Mouse (Mus musculus): ENCODE results near the gene Usb1. TPM values are rescaled to one million over a fixed set of nuclear protein-coding genes. Genes with fewer than 3 reads are reported as not detected.

The Usb1 gene
- polyA plus RNA-seq, 1 experiment from 2014 or later = 35.7 TPM

GRCm38 (mm10) chr8:95348811-95349630 lies 16.9 kb downstream of the Usb1 start:
- Histone ChIP-seq H3K4me1 (ENCODE audit: control insufficient read depth, insufficient read depth, low read depth, low read length) (peaks cover 30% of the 10 kb centered on the region), H3K9me3 (ENCODE audit: control insufficient read depth, low read length) (no peaks in the 10 kb centered on the region), H3K36me3 (ENCODE audit: control insufficient read depth, insufficient read depth, low read length) (peaks cover under 1% of the 10 kb centered on the region), H3K4me2 (ENCODE audit: low read length) (peak overlapping the region; percentile 27), H3K9ac (ENCODE audit: low read depth, low read length) (no peak overlapping the region), H3K4me3 (ENCODE audit: low read length) (no peak overlapping the region), H3K27ac (ENCODE audit: low read depth, low read length) (peak overlapping the region; percentile 41), H3K27me3 (replicated peaks; ENCODE audit: control insufficient read depth, insufficient read depth, low read length) (no peaks in the 10 kb centered on the region)
- WGBS = 37% methylated on average over 19 of the region's 19 CpGs
- ATAC-seq = peak; percentile 25

- Histone ChIP-seq H3K9ac (ENCODE audit: low read depth, low read length) (0 out of 2 replicates have a peak overlapping the region, but pooled peaks have one; percentile 86), H3K9me3 (ENCODE audit: control insufficient read depth, low read length) (no peaks in the 10 kb centered on the region), H3K36me3 (ENCODE audit: control insufficient read depth, insufficient read depth, low read length) (no peaks in the 10 kb centered on the region), H3K4me1 (ENCODE audit: control insufficient read depth, insufficient read depth, low read depth, low read length) (peaks cover 42% of the 10 kb centered on the region), H3K4me2 (ENCODE audit: low read length) (peak overlapping the region; percentile 93), H3K4me3 (ENCODE audit: low read length) (peak overlapping the region; percentile 82), H3K27ac (ENCODE audit: low read depth, low read length) (no peak overlapping the region), H3K27me3 (replicated peaks; ENCODE audit: control insufficient read depth, insufficient read depth, low read length) (no peaks in the 10 kb centered on the region)
- ATAC-seq = no peak
- WGBS = 2% methylated on average over 15 of the region's 15 CpGs
Observed at GRCm38 (mm10) chr8:95351461-95351860, 19.4 kb downstream of the Usb1 start.

DNA sequence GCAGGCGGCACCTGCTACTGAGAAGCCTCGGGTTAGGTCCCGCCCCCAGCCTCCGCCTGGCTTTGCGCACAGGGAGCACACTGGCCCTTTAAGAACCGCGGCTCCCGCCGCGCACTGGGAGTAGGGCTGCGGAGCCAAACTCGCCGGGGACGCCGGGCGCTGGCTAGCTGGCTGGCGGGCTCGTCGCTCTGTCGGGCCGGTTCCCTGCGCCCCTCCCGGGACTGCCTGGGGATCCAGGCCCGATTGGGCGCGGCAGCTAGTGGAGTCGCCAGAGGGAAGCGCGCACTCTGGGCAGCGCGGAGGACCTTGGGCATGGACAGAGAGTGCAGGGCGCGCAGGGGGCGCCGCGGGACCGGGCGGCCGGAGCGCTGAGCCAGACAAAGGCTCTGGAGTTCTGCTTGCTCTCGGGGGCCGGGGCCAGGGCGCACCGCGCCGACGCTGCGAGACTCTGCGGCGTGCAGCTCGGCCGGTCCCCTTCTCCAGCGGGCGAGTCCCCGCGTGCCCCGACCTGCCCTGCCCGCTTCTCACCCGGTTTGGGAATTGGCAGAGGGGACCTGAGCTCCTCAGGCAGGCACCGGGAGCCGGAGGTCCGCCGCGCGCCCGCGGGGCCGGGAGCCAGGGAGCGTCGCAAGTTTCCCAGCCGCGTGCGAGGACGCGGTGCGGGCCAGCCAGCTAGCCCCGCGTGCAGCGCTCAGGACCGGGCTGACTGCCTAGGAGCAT lies 20.2 kb downstream of the Usb1 start, which contains the start of gene Mmp15:
Gene Mmp15 (plus strand): TSS at position 118 of the 720 bp plus-strand sequence.
- 0% methylated on average over 72 of the region's 80 CpGs for WGBS
- peak within 1 kb of the TSS; percentile 93 for H3K4me2 ChIP-seq (ENCODE audit: low read length)
- ATAC-seq = peak; percentile 70
- H3K9me3 ChIP-seq (ENCODE audit: control insufficient read depth, low read length) = no peaks in the 10 kb centered on the region
- peaks cover 36% of the 10 kb centered on the region for H3K4me1 ChIP-seq (ENCODE audit: control insufficient read depth, insufficient read depth, low read depth, low read length)
- H3K36me3 ChIP-seq (ENCODE audit: control insufficient read depth, insufficient read depth, low read length) = no peaks in the 10 kb centered on the region
- no peaks in the 10 kb centered on the region for H3K27me3 ChIP-seq (replicated peaks; ENCODE audit: control insufficient read depth, insufficient read depth, low read length)
- H3K4me3 ChIP-seq (ENCODE audit: low read length) = peak within 1 kb of the TSS; percentile 82
- peak within 1 kb of the TSS; percentile 86 for H3K9ac ChIP-seq (ENCODE audit: low read depth, low read length)
- H3K27ac ChIP-seq (ENCODE audit: low read depth, low read length) = peak within 1 kb of the TSS; percentile 87

GRCm38 (mm10) chr8:95352871-95353866 lies 21.1 kb downstream of the Usb1 start:
- Histone ChIP-seq H3K36me3 (ENCODE audit: control insufficient read depth, insufficient read depth, low read length) (no peaks in the 10 kb centered on the region), H3K27me3 (replicated peaks; ENCODE audit: control insufficient read depth, insufficient read depth, low read length) (no peaks in the 10 kb centered on the region), H3K4me2 (ENCODE audit: low read length) (peak overlapping the region; percentile 93), H3K9me3 (ENCODE audit: control insufficient read depth, low read length) (no peaks in the 10 kb centered on the region), H3K9ac (ENCODE audit: low read depth, low read length) (peak overlapping the region; percentile 86), H3K4me3 (ENCODE audit: low read length) (peak overlapping the region; percentile 82), H3K27ac (ENCODE audit: low read depth, low read length) (peak overlapping the region; percentile 87), H3K4me1 (ENCODE audit: control insufficient read depth, insufficient read depth, low read depth, low read length) (peaks cover 36% of the 10 kb centered on the region)
- WGBS = 1% methylated on average over 61 of the region's 62 CpGs
- peak; percentile 29 for ATAC-seq

GRCm38 (mm10) chr8:95354606-95355005 lies 22.5 kb downstream of the Usb1 start:
- Histone ChIP-seq H3K27ac (ENCODE audit: low read depth, low read length) (no peak overlapping the region), H3K4me3 (ENCODE audit: low read length) (no peak overlapping the region), H3K27me3 (replicated peaks; ENCODE audit: control insufficient read depth, insufficient read depth, low read length) (no peaks in the 10 kb centered on the region), H3K9ac (ENCODE audit: low read depth, low read length) (no peak overlapping the region), H3K9me3 (ENCODE audit: control insufficient read depth, low read length) (no peaks in the 10 kb centered on the region), H3K36me3 (ENCODE audit: control insufficient read depth, insufficient read depth, low read length) (no peaks in the 10 kb centered on the region), H3K4me1 (ENCODE audit: control insufficient read depth, insufficient read depth, low read depth, low read length) (peaks cover 36% of the 10 kb centered on the region), H3K4me2 (ENCODE audit: low read length) (peak overlapping the region; percentile 93; the same call in 1 of the 2 replicates)
- no peak for ATAC-seq
- WGBS = 64% methylated on average over 2 of the region's 2 CpGs

GRCm38 (mm10) chr8:95358550-95359411 lies 26.7 kb downstream of the Usb1 start:
- no peaks in the 10 kb centered on the region for H3K9me3 ChIP-seq (ENCODE audit: control insufficient read depth, low read length)
- ATAC-seq = 0 out of 2 replicates have a peak, but pooled peaks have one; percentile 23
- H3K27me3 ChIP-seq (replicated peaks; ENCODE audit: control insufficient read depth, insufficient read depth, low read length) = no peaks in the 10 kb centered on the region
- peak overlapping the region; percentile 9; the same call in 1 of the 2 replicates for H3K9ac ChIP-seq (ENCODE audit: low read depth, low read length)
- no peaks in the 10 kb centered on the region for H3K36me3 ChIP-seq (ENCODE audit: control insufficient read depth, insufficient read depth, low read length)
- 52% methylated on average over 6 of the region's 8 CpGs for WGBS
- peaks cover 36% of the 10 kb centered on the region for H3K4me1 ChIP-seq (ENCODE audit: control insufficient read depth, insufficient read depth, low read depth, low read length)
- H3K27ac ChIP-seq (ENCODE audit: low read depth, low read length) = no peak overlapping the region
- H3K4me2 ChIP-seq (ENCODE audit: low read length) = no peak overlapping the region
- no peak overlapping the region for H3K4me3 ChIP-seq (ENCODE audit: low read length)

- no peak overlapping the region for H3K9ac ChIP-seq (ENCODE audit: low read depth, low read length)
- H3K36me3 ChIP-seq (ENCODE audit: control insufficient read depth, insufficient read depth, low read length) = no peaks in the 10 kb centered on the region
- no peak overlapping the region for H3K4me2 ChIP-seq (ENCODE audit: low read length)
- 48% methylated on average over 7 of the region's 7 CpGs for WGBS
- no peak overlapping the region for H3K4me3 ChIP-seq (ENCODE audit: low read length)
- no peak for ATAC-seq
- H3K9me3 ChIP-seq (ENCODE audit: control insufficient read depth, low read length) = no peaks in the 10 kb centered on the region
- H3K27me3 ChIP-seq (replicated peaks; ENCODE audit: control insufficient read depth, insufficient read depth, low read length) = no peaks in the 10 kb centered on the region
- no peak overlapping the region for H3K27ac ChIP-seq (ENCODE audit: low read depth, low read length)
- H3K4me1 ChIP-seq (ENCODE audit: control insufficient read depth, insufficient read depth, low read depth, low read length) = peaks cover 28% of the 10 kb centered on the region
Observed at GRCm38 (mm10) chr8:95360181-95361015, 28.3 kb downstream of the Usb1 start.

Data from hindbrain, embryonic 16.5 days (tissue).